Mouse (Mus musculus): ENCODE data around the gene Olfr851. TPM values are rescaled to one million over a fixed set of nuclear protein-coding genes. Genes with fewer than 3 reads are reported as not detected.

Gene Olfr851
- polyA plus RNA-seq (2015; fragmentation: Nextera tagmentation; extraction: Ambion mirVana): not detected in 2 replicates

GRCm38 (mm10) chr9:19492995-19493394, at the start of gene Olfr851:
Olfr851 (plus strand) TSS chr9:19493295.
- no peak within 1 kb of the TSS for H3K9ac ChIP-seq (ENCODE audit: low read depth, low read length)
- no peak for ATAC-seq

GRCm38 (mm10) chr9:19478148-19478547, 14.9 kb upstream of the Olfr851 start, which contains the start of gene Olfr850:
Olfr850 (minus strand) TSS chr9:19478248.
- H3K4me3 ChIP-seq (ENCODE audit: low read depth, low read length): no peak within 1 kb of the TSS
- ATAC-seq: no peak
- no peaks in the 10 kb centered on the region; the same call in 1 of the 2 replicates for H3K9me3 ChIP-seq (replicated peaks; ENCODE audit: control insufficient read depth, low read length, poor library complexity, severe bottlenecking)
- H3K27me3 ChIP-seq (ENCODE audit: control insufficient read depth, insufficient read depth, low read depth, low read length): no peaks in the 10 kb centered on the region
- H3K4me2 ChIP-seq (ENCODE audit: low read length): no peak within 1 kb of the TSS
- H3K36me3 ChIP-seq (ENCODE audit: control insufficient read depth, insufficient read depth, low read length): no peaks in the 10 kb centered on the region
- no peak within 1 kb of the TSS for H3K27ac ChIP-seq (ENCODE audit: low read length)
- no peak within 1 kb of the TSS for H3K9ac ChIP-seq (ENCODE audit: low read depth, low read length)
- no peaks in the 10 kb centered on the region for H3K4me1 ChIP-seq (ENCODE audit: control insufficient read depth, insufficient read depth, low read length)

More at GRCm38 (mm10) chr9:19492995-19493394, at the start of gene Olfr851:
- no peaks in the 10 kb centered on the region for H3K27me3 ChIP-seq (ENCODE audit: control insufficient read depth, insufficient read depth, low read depth, low read length)
- no peaks in the 10 kb centered on the region for H3K4me1 ChIP-seq (ENCODE audit: control insufficient read depth, insufficient read depth, low read length)
- no peaks in the 10 kb centered on the region for H3K36me3 ChIP-seq (ENCODE audit: control insufficient read depth, insufficient read depth, low read length)
- no peak within 1 kb of the TSS for H3K4me3 ChIP-seq (ENCODE audit: low read depth, low read length)
- peaks cover 7% of the 10 kb centered on the region for H3K9me3 ChIP-seq (replicated peaks; ENCODE audit: control insufficient read depth, low read length, poor library complexity, severe bottlenecking)
- H3K4me2 ChIP-seq (ENCODE audit: low read length): no peak within 1 kb of the TSS
- no peak within 1 kb of the TSS for H3K27ac ChIP-seq (ENCODE audit: low read length)

- Histone ChIP-seq H3K4me1 (ENCODE audit: control insufficient read depth, insufficient read depth, low read length) (no peaks in the 10 kb centered on the region), H3K36me3 (ENCODE audit: control insufficient read depth, insufficient read depth, low read length) (no peaks in the 10 kb centered on the region), H3K27me3 (ENCODE audit: control insufficient read depth, insufficient read depth, low read depth, low read length) (no peaks in the 10 kb centered on the region), H3K4me3 (ENCODE audit: low read depth, low read length) (no peak within 1 kb of the TSS), H3K4me2 (ENCODE audit: low read length) (no peak within 1 kb of the TSS), H3K27ac (ENCODE audit: low read length) (no peak within 1 kb of the TSS), H3K9ac (ENCODE audit: low read depth, low read length) (no peak within 1 kb of the TSS), H3K9me3 (replicated peaks; ENCODE audit: control insufficient read depth, low read length, poor library complexity, severe bottlenecking) (peaks cover 8% of the 10 kb centered on the region; the same call in 1 of the 2 replicates)
- ATAC-seq: no peak
- WGBS: 89% methylated on average over 1 of the region's 1 CpGs
Observed at GRCm38 (mm10) chr9:19540976-19541375, 47.9 kb downstream of the Olfr851 start, which contains the start of gene Olfr853. Olfr853 (minus strand) TSS chr9:19541076.

Other genes with a start within 250 kb of the Olfr851 start
- not detected in 2 replicates for gene Olfr843, start 241.3 kb upstream of the Olfr851 start, polyA plus RNA-seq (2015; fragmentation: Nextera tagmentation; extraction: Ambion mirVana)
- not detected in 2 replicates for gene Olfr844, start 176.9 kb upstream of the Olfr851 start, polyA plus RNA-seq (2015; fragmentation: Nextera tagmentation; extraction: Ambion mirVana)
- gene Olfr845, start 156.8 kb upstream of the Olfr851 start, polyA plus RNA-seq (2015; fragmentation: Nextera tagmentation; extraction: Ambion mirVana): not detected in 2 replicates
- gene Olfr846, start 129.3 kb upstream of the Olfr851 start, polyA plus RNA-seq (2015; fragmentation: Nextera tagmentation; extraction: Ambion mirVana): not detected in 2 replicates
- gene Olfr847, start 114.6 kb upstream of the Olfr851 start, polyA plus RNA-seq (2015; fragmentation: Nextera tagmentation; extraction: Ambion mirVana): not detected in 2 replicates
- not detected in 2 replicates for gene Olfr849, start 53.0 kb upstream of the Olfr851 start, polyA plus RNA-seq (2015; fragmentation: Nextera tagmentation; extraction: Ambion mirVana)
- gene Olfr850, start 15.0 kb upstream of the Olfr851 start, polyA plus RNA-seq (2015; fragmentation: Nextera tagmentation; extraction: Ambion mirVana): not detected in 2 replicates
- gene Olfr853, start 47.8 kb downstream of the Olfr851 start, polyA plus RNA-seq (2015; fragmentation: Nextera tagmentation; extraction: Ambion mirVana): not detected in 2 replicates
- gene Olfr854, start 74.1 kb downstream of the Olfr851 start, polyA plus RNA-seq (2015; fragmentation: Nextera tagmentation; extraction: Ambion mirVana): not detected in 2 replicates
- gene Olfr855, start 89.3 kb downstream of the Olfr851 start, polyA plus RNA-seq (2015; fragmentation: Nextera tagmentation; extraction: Ambion mirVana): not detected in 2 replicates
- 38.1 and 43.9 TPM in 2 replicates for gene Zfp317, start 128.8 kb downstream of the Olfr851 start, polyA plus RNA-seq (2015; fragmentation: Nextera tagmentation; extraction: Ambion mirVana)
- not detected in 2 replicates for gene Olfr857, start 216.1 kb downstream of the Olfr851 start, polyA plus RNA-seq (2015; fragmentation: Nextera tagmentation; extraction: Ambion mirVana)

Data from midbrain, embryonic 16.5 days (tissue).